Mouse (Mus musculus) heart, postnatal 4 days (tissue): ENCODE measurements around the gene Zfp575. TPM values are rescaled to one million over a fixed set of nuclear protein-coding genes. Genes with fewer than 3 reads are reported as not detected.
"Not testable (repeated sequence)": the region's sequence is repeated elsewhere in the genome, so short reads cannot be mapped to it uniquely, and the experiment has no call there.

Source experiments
- DNase-seq: peaks from one replicate; pipeline ENCODE4 v3.0.0; 2021
- total RNA-seq, 2 experiments: library from RNA; stranded (reverse); gene quantifications; 2 replicates each; pipeline ENCODE4 v1.2.3; 2021

Gene Zfp575
- under 1 TPM; 0.27 to 0.33 TPM for total RNA-seq

GRCm38 (mm10) chr7:24587330-24588105 lies at the start of gene Zfp575, which contains the start of gene Ethe1:
Gene Zfp575, minus strand, starts transcription at chr7:24587641.
Gene Ethe1, plus strand, starts transcription at chr7:24587543.
- DNase-seq: peak; percentile 80

GRCm38 (mm10) chr7:24637046-24637445 lies 49.6 kb upstream of the Zfp575 start:
- DNase-seq: no peak

- DNase-seq: no peak
Measured at GRCm38 (mm10) chr7:24636264-24636663, 48.8 kb upstream of the Zfp575 start, which contains the start of gene Lypd3. Gene Lypd3, plus strand, starts transcription at chr7:24636550.

- DNase-seq: no peak
Measured at GRCm38 (mm10) chr7:24630116-24630880, 42.9 kb upstream of the Zfp575 start.

- DNase-seq: no peak
Measured at GRCm38 (mm10) chr7:24629672-24630071, 42.2 kb upstream of the Zfp575 start.

- DNase-seq: peak; percentile 84
Measured at GRCm38 (mm10) chr7:24628685-24629610, 41.5 kb upstream of the Zfp575 start.

- no peak for DNase-seq
Measured at GRCm38 (mm10) chr7:24622967-24623366, 35.5 kb upstream of the Zfp575 start.

GRCm38 (mm10) chr7:24621193-24621592 lies 33.8 kb upstream of the Zfp575 start:
- no peak for DNase-seq

- no peak for DNase-seq
Measured at GRCm38 (mm10) chr7:24619671-24620397, 32.4 kb upstream of the Zfp575 start.

GRCm38 (mm10) chr7:24618374-24618773 lies 30.9 kb upstream of the Zfp575 start:
- DNase-seq: not testable (repeated sequence)

- DNase-seq: no peak
Measured at GRCm38 (mm10) chr7:24617763-24618162, 30.3 kb upstream of the Zfp575 start.

GRCm38 (mm10) chr7:24614816-24615215 lies 27.4 kb upstream of the Zfp575 start:
- DNase-seq: no peak

- DNase-seq: no peak
Measured at GRCm38 (mm10) chr7:24612308-24612910, 25.0 kb upstream of the Zfp575 start.

- no peak for DNase-seq
Measured at GRCm38 (mm10) chr7:24611709-24612108, 24.3 kb upstream of the Zfp575 start.

GRCm38 (mm10) chr7:24610879-24611494 lies 23.5 kb upstream of the Zfp575 start:
- peak; percentile 87 for DNase-seq

- no peak for DNase-seq
Measured at GRCm38 (mm10) chr7:24610144-24610878, 22.9 kb upstream of the Zfp575 start, which contains the start of gene Phldb3. Gene Phldb3, plus strand, starts transcription at chr7:24610763.

GRCm38 (mm10) chr7:24608561-24608960 lies 21.1 kb upstream of the Zfp575 start:
- DNase-seq: no peak

- peak; percentile 63 for DNase-seq
Measured at GRCm38 (mm10) chr7:24608017-24608416, 20.6 kb upstream of the Zfp575 start.

- no peak for DNase-seq
Measured at GRCm38 (mm10) chr7:24606046-24606445, 18.6 kb upstream of the Zfp575 start.

GRCm38 (mm10) chr7:24605561-24605960 lies 18.1 kb upstream of the Zfp575 start:
- DNase-seq: no peak
